Mouse (Mus musculus): Measurements from ENCODE around the gene Vmn1r24. TPM values are rescaled to one million over a fixed set of nuclear protein-coding genes. Genes with fewer than 3 reads are reported as not detected.
"Not testable (repeated sequence)": the region's sequence is repeated elsewhere in the genome, so short reads cannot be mapped to it uniquely, and the experiment has no call there.

Gene Vmn1r24
- not detected for total RNA-seq (2021)

DNA sequence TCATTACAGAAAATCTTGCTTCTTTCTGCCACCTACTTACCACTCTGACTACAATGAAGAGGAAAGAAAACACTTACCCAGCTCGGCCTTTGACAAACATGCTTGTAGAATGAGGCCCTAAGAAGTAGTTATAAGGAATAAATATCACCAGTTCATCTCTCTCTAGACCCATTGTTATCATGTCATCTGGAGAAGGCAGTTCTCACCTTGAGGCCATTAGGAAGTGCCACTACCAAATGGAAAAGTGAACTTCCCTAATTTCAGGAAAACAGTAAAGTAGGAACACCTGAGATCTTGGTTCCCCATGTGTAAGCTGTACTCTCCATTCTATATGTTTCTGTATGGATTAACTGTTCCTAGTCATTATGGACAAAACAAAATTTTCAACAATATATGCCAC, at the start of gene Vmn1r24:
Vmn1r24 (minus strand) TSS at position 101 of the 400 bp plus-strand sequence.
- intact Hi-C loops (cut with DNase I); DNase-seq (ENCODE audit: low spot score in 2 of 2): not testable (repeated sequence)

DNA sequence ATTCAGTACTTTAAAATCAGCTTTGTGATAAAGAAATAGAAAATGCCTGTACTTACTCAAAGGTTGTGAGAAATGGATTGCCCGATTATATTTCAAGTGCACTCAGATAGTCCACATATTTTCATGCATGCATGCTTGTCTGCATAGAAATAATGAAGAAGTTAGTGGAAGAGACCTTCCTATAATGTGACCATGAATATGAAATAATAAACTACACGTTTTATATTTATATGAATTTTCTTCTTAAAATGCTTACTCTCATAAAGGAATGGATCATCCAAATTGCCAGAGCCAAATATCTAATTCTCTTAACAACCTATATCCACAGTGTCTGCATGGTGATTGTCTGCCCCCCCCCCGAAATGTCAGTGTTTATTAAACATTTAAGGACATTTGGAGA, 19.4 kb upstream of the Vmn1r24 start, which contains the start of gene Vmn1r25:
Vmn1r25 (minus strand) TSS at position 101 of the 400 bp plus-strand sequence.
- DNase-seq (ENCODE audit: low spot score in 2 of 2): no peak
- intact Hi-C loops (cut with DNase I): no loop called here

DNA sequence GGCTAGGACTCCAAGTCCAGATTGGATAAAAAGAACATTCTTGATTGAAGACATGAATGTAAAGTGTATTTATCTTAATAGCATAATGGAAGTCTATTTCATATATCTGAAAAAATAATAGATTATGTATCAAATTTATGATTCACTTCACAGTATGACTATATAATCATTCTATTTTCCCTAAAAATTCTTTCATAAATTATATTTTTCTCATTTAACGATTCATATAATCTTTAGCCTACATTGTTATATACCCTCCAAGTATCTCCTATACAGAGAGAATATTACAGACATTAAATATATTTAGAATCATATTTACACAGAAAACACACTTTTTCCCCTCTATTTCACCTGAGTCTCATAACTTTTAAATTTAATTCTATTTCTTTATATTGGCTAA, 34.6 kb downstream of the Vmn1r24 start, which contains the start of gene Vmn1r23:
Vmn1r23 (minus strand) TSS at position 101 of the 400 bp plus-strand sequence.
- intact Hi-C loops (cut with DNase I): no loop called here
- DNase-seq (ENCODE audit: low spot score in 2 of 2): no peak

DNA sequence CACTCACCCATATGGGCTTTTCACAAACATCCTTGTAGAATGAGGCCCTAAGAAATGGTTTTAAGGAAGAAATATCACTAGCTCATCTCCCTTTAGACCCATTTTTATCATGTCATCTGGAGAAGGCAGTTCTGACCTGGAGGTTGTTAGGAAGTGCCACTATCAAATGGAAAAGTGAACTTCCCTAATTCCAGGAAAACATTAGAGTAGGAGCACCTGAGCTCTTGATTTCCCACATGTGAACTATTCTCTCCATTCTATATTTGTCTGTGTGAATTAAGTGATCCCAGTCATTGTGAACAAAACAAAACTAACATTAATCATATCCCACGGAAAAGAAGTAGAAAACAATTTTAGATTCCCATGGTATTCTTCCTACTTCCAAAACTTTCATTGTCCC, 53.4 kb downstream of the Vmn1r24 start, which contains the start of gene Vmn1r22:
Vmn1r22 (minus strand) TSS at position 101 of the 400 bp plus-strand sequence.
- intact Hi-C loops (cut with DNase I): no loop called here
- DNase-seq (ENCODE audit: low spot score in 2 of 2): no peak

Other genes with a start within 250 kb of the Vmn1r24 start
- gene Vopp1, start 136.3 kb downstream of the Vmn1r24 start, total RNA-seq (2021): 100 to 1,000 TPM; 150 to 151 TPM
- gene Vmn1r21, start 111.2 kb downstream of the Vmn1r24 start, total RNA-seq (2021): not detected
- gene Vmn1r22, start 53.5 kb downstream of the Vmn1r24 start, total RNA-seq (2021): not detected
- not detected for gene Vmn1r23, start 34.7 kb downstream of the Vmn1r24 start, total RNA-seq (2021)
- not detected for gene Vmn1r25, start 19.3 kb upstream of the Vmn1r24 start, total RNA-seq (2021)
- gene Vmn1r26, start 53.7 kb upstream of the Vmn1r24 start, total RNA-seq (2021): not detected

All from left cerebral cortex, postnatal 25 days (tissue).